Comparison of ENCODE assay signal across 21 mouse cellular contexts in the genomic region with DNA sequence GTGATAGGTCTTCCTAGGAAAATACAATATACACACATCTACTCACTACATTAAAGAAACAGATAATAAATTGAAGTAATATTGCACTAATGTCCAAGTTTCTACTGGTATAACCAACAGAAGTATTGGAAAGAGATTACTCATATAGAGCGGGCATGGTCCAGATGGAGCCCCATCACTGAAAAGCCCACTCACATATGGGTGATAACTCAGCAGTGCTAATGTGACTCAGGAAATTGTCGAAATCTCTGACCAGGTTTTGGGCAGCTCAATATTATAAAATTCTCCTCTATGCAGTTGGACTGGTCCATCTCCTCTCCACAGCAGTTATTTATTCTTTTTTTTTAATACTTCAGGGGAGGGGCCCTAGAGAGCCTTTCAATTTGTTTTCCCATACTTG.
A peak's percentile ranks its signal among the peaks of the same experiment; 100 is the strongest.
DNase-seq lines count a peak whose midpoint lies in the region; ATAC-seq and TF ChIP-seq lines count a peak whose summit lies in the region.
"Had no signal": no experiment of that assay in that cellular context is flagged by ENCODE, and none has a peak within 500 bp of the region (broad histone marks: within the 10 kb centered on the region; RNA-seq: fewer than 3 reads in every experiment).

No protein-coding gene starts in this region.

- H3K9ac ChIP-seq in heart, embryonic 12.5 days, result no peak overlapping the region
- H3K9ac ChIP-seq: heart, embryonic 15.5 days; hindbrain, embryonic 14.5 days had no signal

- no peak overlapping the region for H3K4me2 ChIP-seq in heart, embryonic 12.5 days
- H3K4me2 ChIP-seq: heart, embryonic 15.5 days; hindbrain, embryonic 14.5 days had no signal

- H3K9me3 ChIP-seq in heart, embryonic 12.5 days (replicated peaks), result no peaks in the 10 kb centered on the region
- H3K9me3 ChIP-seq: embryonic facial prominence, embryonic 10.5 days; forebrain, embryonic 10.5 days; heart, embryonic 10.5 days; heart, embryonic 15.5 days had no signal

- no peak overlapping the region for H3K4me3 ChIP-seq in layer of hippocampus, adult 2 months
- H3K4me3 ChIP-seq in heart, embryonic 12.5 days, result no peak overlapping the region
- H3K4me3 ChIP-seq: embryonic facial prominence, embryonic 10.5 days; erythroblast, embryonic 14.5 days; forebrain, embryonic 10.5 days; heart, embryonic 10.5 days; heart, embryonic 15.5 days had no signal

- no peak for ATAC-seq in heart, embryonic 12.5 days (ENCODE audit: insufficient number of reproducible peaks, low FRiP score)
- no peak for ATAC-seq in erythroblast, adult 5-6 weeks (replicated peaks; ENCODE audit: low FRiP score, poor library complexity, severe bottlenecking)
- ATAC-seq: forebrain, embryonic 14.5 days had no signal

- H3K4me1 ChIP-seq in heart, embryonic 12.5 days (replicated peaks), result no peaks in the 10 kb centered on the region
- H3K4me1 ChIP-seq: forebrain, embryonic 10.5 days; heart, embryonic 10.5 days; heart, embryonic 15.5 days had no signal

- no peaks in the 10 kb centered on the region for H3K27me3 ChIP-seq in heart, embryonic 12.5 days (replicated peaks)
- H3K27me3 ChIP-seq: CH12.LX; heart, embryonic 15.5 days had no signal

- peak; percentile 15 for DNase-seq in right cerebral cortex, adult 18-20 months
- DNase-seq in right cerebral cortex, postnatal 10 days (ENCODE audit: low spot score in 2 of 2), result no peak
- DNase-seq in layer of hippocampus, adult 2 months (ENCODE audit: low spot score in 2 of 2), result peak; percentile 58 to 66
- DNase-seq in layer of hippocampus, postnatal 14 days (ENCODE audit: low spot score in 2 of 2), result peak; percentile 5 to 54
- DNase-seq: adrenal gland, adult 2 months; adrenal gland, postnatal 25 days; cerebellum, adult 2 months; cerebellum, postnatal 10 days; gastrocnemius, postnatal 10 days; heart, adult 18-20 months; heart, postnatal 14 days had no signal

- 76% methylated on average over 2 of the region's 2 CpGs for WGBS in heart, embryonic 12.5 days

- no peaks in the 10 kb centered on the region for H3K36me3 ChIP-seq in heart, embryonic 12.5 days
- H3K36me3 ChIP-seq: embryonic facial prominence, embryonic 10.5 days; forebrain, embryonic 10.5 days; heart, embryonic 10.5 days; heart, embryonic 15.5 days had no signal

- H3K27ac ChIP-seq in layer of hippocampus, adult 2 months, result peak overlapping the region; percentile 43; the same call in 1 of the 2 replicates
- no peak overlapping the region for H3K27ac ChIP-seq in heart, embryonic 12.5 days (ENCODE audit: poor library complexity, severe bottlenecking)
- H3K27ac ChIP-seq: embryonic facial prominence, embryonic 10.5 days; forebrain, embryonic 10.5 days; heart, embryonic 10.5 days; heart, embryonic 15.5 days; hindbrain, embryonic 14.5 days had no signal

- TF ChIP-seq CTCF in layer of hippocampus, adult 2 months (conservative IDR thresholded peaks at IDR 0.05), result no peak

Comparison
In these comparisons a context has a peak if more than half of its experiments do, and no peak if none do; other contexts are left out.
1. DNase-seq: peak in right cerebral cortex, adult 18-20 months (single experiment), layer of hippocampus, adult 2 months (2 of 2) and layer of hippocampus, postnatal 14 days (2 of 2); none in right cerebral cortex, postnatal 10 days (0 of 2).